Mouse (Mus musculus) midbrain, embryonic 13.5 days (tissue): ENCODE results near the gene Tmem221. TPM values are rescaled to one million over a fixed set of nuclear protein-coding genes. Genes with fewer than 3 reads are reported as not detected.

ENCODE experiments used
- ATAC-seq: fragments of 200-750 bp; cut with Nextera tagmentation; 2 replicates; pipeline ENCODE4 v1.8.0; 2017; ENCODE audit warnings: mild to moderate bottlenecking, moderate TSS enrichment, moderate library complexity
- H3K27ac ChIP-seq: fragments of 300-500 bp; sonication (generic); 2 replicates; pipeline ENCODE4 v1.5.1; 2015; ENCODE audit warnings: inconsistent platforms, mild to moderate bottlenecking, moderate library complexity
- H3K27me3 ChIP-seq: fragments of 300-500 bp; sonication (generic); 2 replicates; pipeline ENCODE4 v1.6.1; 2015; ENCODE audit warnings: mild to moderate bottlenecking, inconsistent platforms
- H3K36me3 ChIP-seq: fragments of 300-500 bp; sonication (generic); 2 replicates; pipeline ENCODE4 v1.6.1; 2015; ENCODE audit warnings: mild to moderate bottlenecking, inconsistent platforms
- H3K4me1 ChIP-seq: fragments of 300-500 bp; sonication (generic); replicated peaks from 2 replicates; pipeline ENCODE4 v1.6.1; 2015; ENCODE audit warnings: inconsistent platforms
- H3K4me2 ChIP-seq: fragments of 300-500 bp; sonication (generic); replicated peaks from 2 replicates; pipeline ENCODE4 v1.6.1; 2015; ENCODE audit warnings: moderate library complexity, mild to moderate bottlenecking, inconsistent platforms
- H3K4me3 ChIP-seq: fragments of 300-500 bp; sonication (generic); replicated peaks from 2 replicates; pipeline ENCODE4 v1.5.1; 2015; ENCODE audit warnings: mild to moderate bottlenecking, inconsistent platforms
- H3K9ac ChIP-seq: fragments of 300-500 bp; sonication (generic); replicated peaks from 2 replicates; pipeline ENCODE4 v1.6.1; 2015; ENCODE audit warnings: mild to moderate bottlenecking, inconsistent platforms
- H3K9me3 ChIP-seq: fragments of 300-500 bp; sonication (generic); 2 replicates; pipeline ENCODE4 v1.6.1; 2016; ENCODE audit warnings: mild to moderate bottlenecking, inconsistent platforms
- WGBS: fragments of 180-500 bp; shearing (Covaris S2); methylation state at CpG from one replicate; pipeline ENCODE4 v1.1.7; 2015; 5-methylcytosine and 5-hydroxymethylcytosine counted together
- polyA plus RNA-seq: library from polyadenylated mRNA; unstranded; fragments of >200 nt; fragmentation: Nextera tagmentation; extraction: Ambion mirVana; gene quantifications from 2 replicates; pipeline ENCODE4 v1.2.1, GENCODE M21; 2015

Tmem221 gene
- polyA plus RNA-seq, 1 experiment from 2014 or later = not detected

- Histone ChIP-seq H3K36me3 (0 out of 2 replicates have a peak, but pooled peaks cover 8% of the 10 kb centered on the region), H3K4me3 (peak overlapping the region; percentile 75; the same call in 1 of the 2 replicates), H3K27me3 (no peaks in the 10 kb centered on the region), H3K4me1 (peaks cover 41% of the 10 kb centered on the region), H3K27ac (no peak overlapping the region), H3K4me2 (peak overlapping the region; percentile 94), H3K9me3 (no peaks in the 10 kb centered on the region), H3K9ac (peak overlapping the region; percentile 96; the same call in 1 of the 2 replicates)
- WGBS = 97% methylated on average over 8 of the region's 8 CpGs
- ATAC-seq = no peak
These were observed 35.1 kb upstream of the Tmem221 start for GRCm38 (mm10) chr8:71593556-71594323.

- 3% methylated on average over 60 of the region's 60 CpGs for WGBS
- peak overlapping the region; percentile 98 for H3K27ac ChIP-seq
- no peaks in the 10 kb centered on the region for H3K9me3 ChIP-seq
- peak overlapping the region; percentile 75 for H3K4me3 ChIP-seq
- 0 out of 2 replicates have a peak, but pooled peaks cover 13% of the 10 kb centered on the region for H3K36me3 ChIP-seq
- peaks cover 41% of the 10 kb centered on the region for H3K4me1 ChIP-seq
- H3K9ac ChIP-seq = peak overlapping the region; percentile 96
- peak overlapping the region; percentile 94 for H3K4me2 ChIP-seq
- H3K27me3 ChIP-seq = no peaks in the 10 kb centered on the region
- ATAC-seq = peak; percentile 80
These were observed 33.9 kb upstream of the Tmem221 start for GRCm38 (mm10) chr8:71592374-71593170.

GRCm38 (mm10) chr8:71591471-71592373 is 33.1 kb upstream of the Tmem221 start, which contains the start of gene Pgls:
TSS of gene Pgls (plus strand) at chr8:71592176.
- peaks cover 41% of the 10 kb centered on the region for H3K4me1 ChIP-seq
- under 1% methylated on average over 66 of the region's 71 CpGs for WGBS
- no peaks in the 10 kb centered on the region for H3K27me3 ChIP-seq
- H3K36me3 ChIP-seq = peaks cover 17% of the 10 kb centered on the region
- H3K27ac ChIP-seq = peak within 1 kb of the TSS; percentile 98
- H3K4me3 ChIP-seq = peak within 1 kb of the TSS; percentile 75
- ATAC-seq = peak; percentile 90
- H3K9ac ChIP-seq = peak within 1 kb of the TSS; percentile 96
- H3K4me2 ChIP-seq = peak within 1 kb of the TSS; percentile 94
- H3K9me3 ChIP-seq = no peaks in the 10 kb centered on the region

- Histone ChIP-seq H3K9ac (peak overlapping the region; percentile 96), H3K27ac (peak overlapping the region; percentile 98), H3K4me2 (peak overlapping the region; percentile 94), H3K9me3 (no peaks in the 10 kb centered on the region), H3K27me3 (no peaks in the 10 kb centered on the region), H3K4me1 (peaks cover 36% of the 10 kb centered on the region), H3K4me3 (peak overlapping the region; percentile 75), H3K36me3 (peaks cover 23% of the 10 kb centered on the region)
- WGBS = 23% methylated on average over 5 of the region's 5 CpGs
- ATAC-seq = no peak
These were observed 32.3 kb upstream of the Tmem221 start for GRCm38 (mm10) chr8:71591017-71591416.

- Histone ChIP-seq H3K27ac (no peak overlapping the region), H3K4me3 (no peak overlapping the region), H3K9ac (no peak overlapping the region), H3K9me3 (no peaks in the 10 kb centered on the region), H3K36me3 (peaks cover 41% of the 10 kb centered on the region), H3K4me1 (peaks cover 26% of the 10 kb centered on the region), H3K27me3 (no peaks in the 10 kb centered on the region), H3K4me2 (no peak overlapping the region)
- 69% methylated on average over 3 of the region's 3 CpGs for WGBS
- ATAC-seq = no peak
These were observed 30.1 kb upstream of the Tmem221 start for GRCm38 (mm10) chr8:71588762-71589161.

- Histone ChIP-seq H3K36me3 (peaks cover 48% of the 10 kb centered on the region), H3K27me3 (no peaks in the 10 kb centered on the region), H3K4me3 (no peak overlapping the region), H3K4me1 (peaks cover 13% of the 10 kb centered on the region), H3K4me2 (no peak overlapping the region), H3K27ac (no peak overlapping the region), H3K9ac (no peak overlapping the region), H3K9me3 (no peaks in the 10 kb centered on the region)
- ATAC-seq = no peak
- 71% methylated on average over 2 of the region's 2 CpGs for WGBS
These were observed 28.2 kb upstream of the Tmem221 start for GRCm38 (mm10) chr8:71586891-71587290.

GRCm38 (mm10) chr8:71580201-71580600 is 21.5 kb upstream of the Tmem221 start:
- Histone ChIP-seq H3K4me1 (peaks cover 16% of the 10 kb centered on the region), H3K36me3 (peaks cover 44% of the 10 kb centered on the region), H3K4me3 (no peak overlapping the region), H3K4me2 (no peak overlapping the region), H3K9me3 (no peaks in the 10 kb centered on the region), H3K9ac (no peak overlapping the region), H3K27ac (no peak overlapping the region), H3K27me3 (no peaks in the 10 kb centered on the region)
- WGBS = 26% methylated on average over 9 of the region's 9 CpGs
- ATAC-seq = peak; percentile 38

- Histone ChIP-seq H3K4me2 (no peak overlapping the region), H3K36me3 (peaks cover 37% of the 10 kb centered on the region), H3K4me3 (no peak overlapping the region), H3K9ac (no peak overlapping the region), H3K27ac (0 out of 2 replicates have a peak overlapping the region, but pooled peaks have one; percentile 5), H3K4me1 (peaks cover 16% of the 10 kb centered on the region), H3K9me3 (no peaks in the 10 kb centered on the region), H3K27me3 (no peaks in the 10 kb centered on the region)
- 0 out of 2 replicates have a peak, but pooled peaks have one; percentile 8 for ATAC-seq
- 89% methylated on average over 14 of the region's 14 CpGs for WGBS
These were observed 20.8 kb upstream of the Tmem221 start for GRCm38 (mm10) chr8:71579476-71579875.

- peaks cover 33% of the 10 kb centered on the region for H3K36me3 ChIP-seq
- no peaks in the 10 kb centered on the region for H3K27me3 ChIP-seq
These were observed 20.3 kb upstream of the Tmem221 start for GRCm38 (mm10) chr8:71579009-71579408.

GRCm38 (mm10) chr8:71577856-71578387 is 19.3 kb upstream of the Tmem221 start:
- H3K4me2 ChIP-seq = no peak overlapping the region
- no peaks in the 10 kb centered on the region for H3K27me3 ChIP-seq
- 85% methylated on average over 4 of the region's 4 CpGs for WGBS
- H3K4me3 ChIP-seq = no peak overlapping the region
- H3K36me3 ChIP-seq = peaks cover 29% of the 10 kb centered on the region
- H3K27ac ChIP-seq = no peak overlapping the region; the same call in 1 of the 2 replicates
- H3K9ac ChIP-seq = no peak overlapping the region
- no peaks in the 10 kb centered on the region for H3K9me3 ChIP-seq
- peaks cover 24% of the 10 kb centered on the region for H3K4me1 ChIP-seq
- no peak for ATAC-seq

More at GRCm38 (mm10) chr8:71579009-71579408, 20.3 kb upstream of the Tmem221 start:
- Histone ChIP-seq H3K27ac (no peak overlapping the region), H3K9me3 (no peaks in the 10 kb centered on the region), H3K9ac (no peak overlapping the region), H3K4me3 (no peak overlapping the region), H3K4me2 (no peak overlapping the region), H3K4me1 (peaks cover 19% of the 10 kb centered on the region)
- 87% methylated on average over 1 of the region's 1 CpGs for WGBS
- no peak for ATAC-seq

- peaks cover 41% of the 10 kb centered on the region for H3K4me1 ChIP-seq
- ATAC-seq = no peak
- no peak overlapping the region for H3K4me3 ChIP-seq
- no peaks in the 10 kb centered on the region for H3K9me3 ChIP-seq
- H3K4me2 ChIP-seq = no peak overlapping the region
- H3K36me3 ChIP-seq = peaks cover 6% of the 10 kb centered on the region; the same call in 1 of the 2 replicates
- no peak overlapping the region for H3K9ac ChIP-seq
- no peak overlapping the region for H3K27ac ChIP-seq
- H3K27me3 ChIP-seq = no peaks in the 10 kb centered on the region
- 67% methylated on average over 1 of the region's 1 CpGs for WGBS
These were observed 16.3 kb upstream of the Tmem221 start for GRCm38 (mm10) chr8:71575020-71575419.
